Mouse (Mus musculus) erythroblast, embryonic 14.5 days (primary cell): ENCODE results near the gene Ntrk2.

ENCODE experiments used
- GATA1 ChIP-seq: IDR thresholded peaks from 2 replicates; pipeline ENCODE4 v1.6.1; 2012; ENCODE audit warnings: low read length, inconsistent platforms, mixed read lengths
- TAL1 ChIP-seq: IDR thresholded peaks from 3 replicates; pipeline ENCODE4 v1.6.1; 2012; ENCODE audit warnings: low read length, inconsistent platforms, mixed read lengths

- no peak for TF ChIP-seq GATA1
- no peak for TF ChIP-seq TAL1
These were observed 198.2 kb downstream of the Ntrk2 start for GRCm38 (mm10) chr13:59004579-59004978.
